Mouse (Mus musculus) cortical plate, adult 2 months (tissue): Measurements from ENCODE around the gene Ppm1e.

Experiments
- CTCF ChIP-seq: fragments of 200-500 bp; IDR thresholded peaks from 2 replicates; pipeline ENCODE4 v1.5.1; 2011; ENCODE audit warnings: mild to moderate bottlenecking, control low read depth, low read length; ENCODE audit not compliant: insufficient read depth; ENCODE audit errors: extremely low read depth
- POLR2A ChIP-seq: fragments of 200-500 bp; IDR thresholded peaks from 2 replicates; pipeline ENCODE4 v1.6.1; 2011; ENCODE audit warnings: mild to moderate bottlenecking, low read length, control low read depth; ENCODE audit not compliant: insufficient read depth; ENCODE audit errors: extremely low read depth

- no peak for TF ChIP-seq CTCF
- TF ChIP-seq POLR2A: no peak
Observed at GRCm38 (mm10) chr11:87359262-87359612, 414 bp upstream of the Ppm1e start.
